Mouse (Mus musculus) E14TG2a.4 (cell line): ENCODE data around the gene Nmur2.

Experiments used
- CTCF ChIP-seq: conservative IDR thresholded peaks from 2 replicates; pipeline ENCODE4 v1.5.1; 2014; ENCODE audit warnings: low read length
- NANOG ChIP-seq: IDR thresholded peaks from 2 replicates; pipeline ENCODE4 v1.6.1; 2014; ENCODE audit warnings: borderline replicate concordance, low read length, mixed read lengths

- no peak for TF ChIP-seq CTCF
- no peak for TF ChIP-seq NANOG
Measured at GRCm38 (mm10) chr11:56054439-56054838, 13.6 kb upstream of the Nmur2 start.
